Mouse (Mus musculus) midbrain, embryonic 16.5 days (tissue): ENCODE results near the gene Col1a1. TPM values are rescaled to one million over a fixed set of nuclear protein-coding genes. Genes with fewer than 3 reads are reported as not detected.

Source experiments
- ATAC-seq: fragments of 200-750 bp; cut with Nextera tagmentation; 2 replicates; pipeline ENCODE4 v1.8.0; 2017; ENCODE audit warnings: moderate TSS enrichment
- H3K27ac ChIP-seq: fragments of 300-500 bp; sonication (generic); 2 replicates; pipeline ENCODE4 v1.5.1; 2014; ENCODE audit warnings: mild to moderate bottlenecking, low read length, mixed read lengths
- H3K27me3 ChIP-seq: fragments of 300-500 bp; sonication (generic); 2 replicates; pipeline ENCODE4 v1.6.1; 2014; ENCODE audit warnings: low read depth, low read length, mixed read lengths; ENCODE audit not compliant: control insufficient read depth, insufficient read depth
- H3K36me3 ChIP-seq: fragments of 300-500 bp; sonication (generic); 2 replicates; pipeline ENCODE4 v1.6.1; 2014; ENCODE audit warnings: mild to moderate bottlenecking, low read length, moderate library complexity, mixed read lengths; ENCODE audit not compliant: control insufficient read depth, insufficient read depth
- H3K4me1 ChIP-seq: fragments of 300-500 bp; sonication (generic); 2 replicates; pipeline ENCODE4 v1.6.1; 2014; ENCODE audit warnings: mild to moderate bottlenecking, low read length, mixed read lengths; ENCODE audit not compliant: control insufficient read depth, insufficient read depth
- H3K4me2 ChIP-seq: fragments of 300-500 bp; sonication (generic); 2 replicates; pipeline ENCODE4 v1.6.1; 2014; ENCODE audit warnings: mild to moderate bottlenecking, low read length, mixed read lengths
- H3K4me3 ChIP-seq: fragments of 300-500 bp; sonication (generic); 2 replicates; pipeline ENCODE4 v1.5.1; 2014; ENCODE audit warnings: low read depth, mild to moderate bottlenecking, low read length, moderate library complexity, mixed read lengths
- H3K9ac ChIP-seq: fragments of 300-500 bp; sonication (generic); 2 replicates; pipeline ENCODE4 v1.6.1; 2014; ENCODE audit warnings: low read depth, low read length, mixed read lengths
- H3K9me3 ChIP-seq: fragments of 300-500 bp; sonication (generic); replicated peaks from 2 replicates; pipeline ENCODE4 v1.6.1; 2014; ENCODE audit warnings: mild to moderate bottlenecking, low read length, mixed read lengths; ENCODE audit not compliant: control insufficient read depth, poor library complexity, severe bottlenecking
- WGBS: fragments of 180-500 bp; shearing (Covaris S2); extraction: QIAGEN DNeasy Blood & Tissue Kit; methylation state at CpG from one replicate; pipeline ENCODE4 v1.1.7; 2014; 5-methylcytosine and 5-hydroxymethylcytosine counted together
- polyA plus RNA-seq: library from polyadenylated mRNA; unstranded; fragments of >200 nt; fragmentation: Nextera tagmentation; extraction: Ambion mirVana; gene quantifications from 2 replicates; pipeline ENCODE4 v1.2.1, GENCODE M21; 2015

The Col1a1 gene
- polyA plus RNA-seq, 1 experiment from 2014 or later = 84.6 TPM

- no peak for ATAC-seq
- peaks cover 30% of the 10 kb centered on the region for H3K4me1 ChIP-seq
Measured at GRCm38 (mm10) chr11:94988780-94989561, 52.9 kb downstream of the Col1a1 start.

GRCm38 (mm10) chr11:94989562-94990017 is 53.6 kb downstream of the Col1a1 start:
- peak overlapping the region; percentile 90 for H3K4me3 ChIP-seq
- H3K4me1 ChIP-seq = peaks cover 36% of the 10 kb centered on the region
- peak; percentile 60 for ATAC-seq
- peak overlapping the region; percentile 74 for H3K9ac ChIP-seq
- H3K4me2 ChIP-seq = peak overlapping the region; percentile 70
- no peaks in the 10 kb centered on the region for H3K27me3 ChIP-seq
- WGBS = 0% methylated on average over 12 of the region's 12 CpGs
- no peaks in the 10 kb centered on the region for H3K36me3 ChIP-seq
- H3K9me3 ChIP-seq = no peaks in the 10 kb centered on the region
- peak overlapping the region; percentile 96 for H3K27ac ChIP-seq

More at GRCm38 (mm10) chr11:94988780-94989561, 52.9 kb downstream of the Col1a1 start:
- Histone ChIP-seq H3K4me2 (peak overlapping the region; percentile 70), H3K36me3 (no peaks in the 10 kb centered on the region), H3K27ac (peak overlapping the region; percentile 96), H3K27me3 (no peaks in the 10 kb centered on the region), H3K9me3 (no peaks in the 10 kb centered on the region), H3K4me3 (peak overlapping the region; percentile 90), H3K9ac (peak overlapping the region; percentile 74)
- WGBS = 17% methylated on average over 10 of the region's 10 CpGs

- ATAC-seq = no peak
- 40% methylated on average over 6 of the region's 6 CpGs for WGBS
Measured at GRCm38 (mm10) chr11:94990102-94990748, 54.2 kb downstream of the Col1a1 start.

GRCm38 (mm10) chr11:94990749-94991577 is 54.9 kb downstream of the Col1a1 start, which contains the start of gene Ppp1r9b:
Gene Ppp1r9b (plus strand): TSS chr11:94991035.
- WGBS = under 1% methylated on average over 42 of the region's 69 CpGs
- Histone ChIP-seq H3K4me3 (peak within 1 kb of the TSS; percentile 90), H3K27ac (peak within 1 kb of the TSS; percentile 96), H3K9me3 (no peaks in the 10 kb centered on the region), H3K4me2 (peak within 1 kb of the TSS; percentile 97), H3K9ac (peak within 1 kb of the TSS; percentile 91), H3K36me3 (no peaks in the 10 kb centered on the region), H3K4me1 (peaks cover 50% of the 10 kb centered on the region), H3K27me3 (no peaks in the 10 kb centered on the region)
- peak; percentile 83 for ATAC-seq

More at GRCm38 (mm10) chr11:94990102-94990748, 54.2 kb downstream of the Col1a1 start:
- peak overlapping the region; percentile 96 for H3K27ac ChIP-seq
- H3K27me3 ChIP-seq = no peaks in the 10 kb centered on the region
- H3K9ac ChIP-seq = peak overlapping the region; percentile 91
- H3K4me2 ChIP-seq = peak overlapping the region; percentile 70
- H3K9me3 ChIP-seq = no peaks in the 10 kb centered on the region
- peak overlapping the region; percentile 90 for H3K4me3 ChIP-seq
- H3K36me3 ChIP-seq = no peaks in the 10 kb centered on the region
- H3K4me1 ChIP-seq = peaks cover 43% of the 10 kb centered on the region

GRCm38 (mm10) chr11:94991641-94992479 is 55.8 kb downstream of the Col1a1 start:
- ATAC-seq = no peak
- under 1% methylated on average over 93 of the region's 99 CpGs for WGBS
- Histone ChIP-seq H3K36me3 (no peaks in the 10 kb centered on the region; the same call in 1 of the 2 replicates), H3K9me3 (no peaks in the 10 kb centered on the region), H3K4me1 (peaks cover 53% of the 10 kb centered on the region), H3K4me3 (peak overlapping the region; percentile 90), H3K27ac (peak overlapping the region; percentile 96), H3K4me2 (peak overlapping the region; percentile 97), H3K27me3 (no peaks in the 10 kb centered on the region), H3K9ac (peak overlapping the region; percentile 91)

GRCm38 (mm10) chr11:94992480-94992753 is 56.4 kb downstream of the Col1a1 start:
- no peaks in the 10 kb centered on the region for H3K9me3 ChIP-seq
- peaks cover 52% of the 10 kb centered on the region for H3K4me1 ChIP-seq
- H3K4me3 ChIP-seq = peak overlapping the region; percentile 90
- H3K36me3 ChIP-seq = peaks cover 4% of the 10 kb centered on the region
- H3K27ac ChIP-seq = 0 out of 2 replicates have a peak overlapping the region, but pooled peaks have one; percentile 2
- peak overlapping the region; percentile 97 for H3K4me2 ChIP-seq
- no peaks in the 10 kb centered on the region for H3K27me3 ChIP-seq
- H3K9ac ChIP-seq = peak overlapping the region; percentile 91
- 1% methylated on average over 20 of the region's 20 CpGs for WGBS
- ATAC-seq = no peak

GRCm38 (mm10) chr11:94992754-94993606 is 57.0 kb downstream of the Col1a1 start:
- Histone ChIP-seq H3K9ac (peak overlapping the region; percentile 91), H3K36me3 (peaks cover 6% of the 10 kb centered on the region), H3K4me1 (peaks cover 51% of the 10 kb centered on the region), H3K9me3 (no peaks in the 10 kb centered on the region), H3K27ac (no peak overlapping the region; the same call in 1 of the 2 replicates), H3K4me2 (peak overlapping the region; percentile 97), H3K4me3 (peak overlapping the region; percentile 90), H3K27me3 (no peaks in the 10 kb centered on the region)
- under 1% methylated on average over 21 of the region's 22 CpGs for WGBS
- ATAC-seq = no peak
